Mouse (Mus musculus): Measurements from ENCODE around the gene St6galnac5.

The St6galnac5 gene

DNA sequence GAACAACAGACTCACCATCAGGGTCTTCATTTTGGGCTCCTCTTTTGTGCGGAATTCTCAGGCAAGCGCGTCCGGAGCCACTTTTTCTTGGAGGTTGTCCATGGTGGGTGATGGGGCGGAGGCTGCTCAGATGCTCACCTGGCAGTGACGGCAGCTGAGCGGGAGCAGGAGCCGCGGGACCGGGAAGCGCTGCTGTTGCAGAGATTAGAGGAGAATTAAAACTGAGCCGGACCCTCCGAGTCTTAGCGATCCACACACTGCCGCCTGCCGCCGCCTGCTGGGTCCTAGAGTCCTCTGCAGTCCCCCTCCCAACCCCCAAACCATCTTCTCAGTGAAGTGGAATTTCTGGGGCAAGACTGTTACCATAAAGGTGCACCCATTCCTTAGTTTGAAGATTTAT lies at the start of gene St6galnac5:
Gene St6galnac5, minus strand, starts transcription at position 259 of the 400 bp plus-strand sequence.
- DNase-seq (ENCODE audit: low spot score): no peak

- no peak for DNase-seq (ENCODE audit: low spot score)
These were observed 48.7 kb upstream of the St6galnac5 start for GRCm38 (mm10) chr3:153030756-153031155.

DNA sequence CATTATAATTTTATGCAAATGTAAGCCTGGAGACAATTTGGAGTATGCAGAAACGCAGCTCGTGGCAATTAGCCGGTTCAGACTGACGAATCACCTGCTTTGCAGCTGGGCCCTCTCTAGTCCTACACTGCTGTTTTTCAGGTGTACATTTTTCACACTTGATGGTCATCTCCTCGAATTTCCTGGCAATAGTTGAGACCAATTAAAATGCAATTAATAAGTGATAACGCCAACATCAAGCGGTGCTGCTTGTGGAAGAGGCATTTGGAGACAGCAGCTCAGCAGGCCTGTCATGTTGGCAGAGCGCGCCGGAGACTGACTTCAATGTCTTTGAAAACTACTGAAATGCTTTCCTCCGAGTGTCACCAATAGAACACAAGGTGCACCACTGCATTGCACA lies 42.0 kb upstream of the St6galnac5 start:
- DNase-seq (ENCODE audit: low spot score): no peak

GRCm38 (mm10) chr3:153018051-153018450 lies 36.0 kb upstream of the St6galnac5 start:
- DNase-seq (ENCODE audit: low spot score): no peak

GRCm38 (mm10) chr3:153016355-153016754 lies 34.3 kb upstream of the St6galnac5 start:
- no peak for DNase-seq (ENCODE audit: low spot score)

- DNase-seq (ENCODE audit: low spot score): no peak
These were observed 24.8 kb upstream of the St6galnac5 start for GRCm38 (mm10) chr3:153006893-153007292.

DNA sequence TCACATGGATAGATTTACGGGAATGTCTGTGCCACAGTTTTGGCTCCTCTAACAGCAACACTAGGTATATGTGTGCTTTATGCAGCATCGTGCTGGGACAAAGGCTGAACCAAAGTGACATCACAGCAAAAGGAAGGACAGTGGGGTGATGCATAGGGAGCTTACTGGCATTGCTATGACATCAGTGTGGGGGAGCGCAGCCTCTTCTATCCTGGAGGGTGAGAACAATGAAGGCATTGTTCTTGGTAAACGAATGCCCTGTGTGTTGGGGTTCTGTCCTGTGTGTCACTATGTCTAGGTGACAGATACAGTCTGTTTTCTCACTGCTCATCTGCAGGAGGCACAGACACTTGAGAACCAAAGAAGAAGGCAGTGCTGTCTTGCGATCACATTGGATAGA lies 16.9 kb upstream of the St6galnac5 start:
- no peak for DNase-seq (ENCODE audit: low spot score)

- DNase-seq (ENCODE audit: low spot score): no peak
These were observed 16.1 kb upstream of the St6galnac5 start for GRCm38 (mm10) chr3:152998106-152998505.

DNA sequence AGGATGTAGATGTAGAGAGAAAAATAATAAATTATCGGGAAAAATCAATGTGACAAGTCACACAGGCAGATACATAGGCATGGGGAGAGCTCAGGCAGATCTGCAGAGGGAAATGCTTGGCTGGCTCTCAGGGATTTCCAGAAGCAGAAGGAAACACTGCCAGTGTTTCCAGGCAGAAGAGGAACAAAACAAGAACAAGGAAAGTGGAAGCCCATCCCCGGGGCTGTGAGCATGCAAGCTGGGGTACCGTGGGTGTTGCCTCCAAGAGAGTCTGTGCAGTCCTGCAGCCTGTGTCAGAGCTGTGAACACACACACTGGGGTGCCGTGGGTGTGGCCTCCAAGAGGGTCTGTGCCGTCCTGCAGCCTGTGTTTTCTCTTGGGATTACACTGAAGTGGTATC lies 11.6 kb upstream of the St6galnac5 start:
- no peak for DNase-seq (ENCODE audit: low spot score)

DNA sequence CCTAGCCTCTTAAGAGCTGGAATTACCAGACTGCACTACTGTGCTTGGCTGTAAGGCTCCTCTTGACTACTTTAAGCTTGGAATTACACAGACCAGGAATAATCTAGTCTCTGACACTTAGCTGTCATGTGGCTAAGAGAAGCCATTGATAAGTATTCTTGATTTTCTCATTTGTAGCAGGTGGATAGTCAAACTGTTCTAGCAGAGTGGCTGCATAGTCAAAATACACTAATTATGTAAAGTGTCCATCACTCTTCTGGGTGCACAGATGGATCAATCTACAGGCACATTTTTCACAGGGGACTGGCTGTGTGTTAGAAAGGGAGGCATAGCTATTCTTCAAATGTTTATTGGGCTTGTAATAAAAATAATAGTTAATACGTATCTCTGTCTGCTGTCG lies 8.7 kb upstream of the St6galnac5 start:
- DNase-seq (ENCODE audit: low spot score): no peak

DNA sequence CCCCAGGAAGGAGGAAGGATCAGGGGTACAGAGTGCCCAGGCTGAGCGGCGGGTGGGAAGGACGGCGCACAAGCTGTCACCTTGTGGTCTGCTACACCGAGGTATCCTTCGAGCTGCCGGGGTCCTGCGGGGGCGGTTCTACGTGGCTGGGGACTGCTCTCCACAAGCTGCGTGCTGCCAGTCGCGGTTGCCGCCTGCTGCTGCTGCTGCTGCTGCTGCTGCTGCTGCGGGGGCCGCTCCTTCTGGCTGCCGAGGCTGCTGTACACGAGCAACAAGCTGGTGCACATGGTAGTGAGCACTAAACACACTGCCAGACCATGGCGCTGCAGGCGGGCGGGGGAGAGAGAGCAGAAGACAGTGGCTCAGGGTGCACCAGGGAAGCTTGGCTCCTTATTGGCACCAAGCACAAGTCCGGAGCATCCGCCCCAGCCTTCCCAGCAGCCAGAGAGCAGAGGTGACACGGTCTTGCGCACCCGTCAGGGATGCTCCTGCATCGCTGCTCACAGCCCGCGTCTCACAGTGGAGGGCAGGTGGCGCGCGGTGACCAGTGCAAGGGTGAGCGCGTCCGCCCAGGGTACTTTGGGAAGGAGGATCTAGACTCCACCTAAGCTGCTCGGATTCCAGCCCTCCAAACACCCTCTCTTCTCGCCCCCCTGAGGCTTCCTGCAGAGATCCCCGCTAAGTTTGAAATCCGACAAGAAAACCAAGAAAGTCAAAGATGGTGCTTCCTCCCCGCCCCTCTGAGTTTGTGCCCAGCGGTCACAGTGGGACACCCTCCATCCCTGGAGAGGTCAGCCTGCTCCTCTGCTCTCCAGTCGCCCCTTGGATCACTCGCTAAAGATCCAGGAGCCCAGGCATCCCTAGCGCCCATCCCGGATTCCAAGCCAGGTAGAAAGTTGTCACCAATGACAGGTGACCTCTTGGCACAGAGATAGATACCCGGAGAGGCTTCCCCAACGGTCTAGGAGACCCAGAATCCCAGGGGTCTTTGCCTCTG lies 770 bp downstream of the St6galnac5 start:
- DNase-seq (ENCODE audit: low spot score): no peak

- no peak for DNase-seq (ENCODE audit: low spot score)
These were observed 1.6 kb downstream of the St6galnac5 start for GRCm38 (mm10) chr3:152980431-152980830.

DNA sequence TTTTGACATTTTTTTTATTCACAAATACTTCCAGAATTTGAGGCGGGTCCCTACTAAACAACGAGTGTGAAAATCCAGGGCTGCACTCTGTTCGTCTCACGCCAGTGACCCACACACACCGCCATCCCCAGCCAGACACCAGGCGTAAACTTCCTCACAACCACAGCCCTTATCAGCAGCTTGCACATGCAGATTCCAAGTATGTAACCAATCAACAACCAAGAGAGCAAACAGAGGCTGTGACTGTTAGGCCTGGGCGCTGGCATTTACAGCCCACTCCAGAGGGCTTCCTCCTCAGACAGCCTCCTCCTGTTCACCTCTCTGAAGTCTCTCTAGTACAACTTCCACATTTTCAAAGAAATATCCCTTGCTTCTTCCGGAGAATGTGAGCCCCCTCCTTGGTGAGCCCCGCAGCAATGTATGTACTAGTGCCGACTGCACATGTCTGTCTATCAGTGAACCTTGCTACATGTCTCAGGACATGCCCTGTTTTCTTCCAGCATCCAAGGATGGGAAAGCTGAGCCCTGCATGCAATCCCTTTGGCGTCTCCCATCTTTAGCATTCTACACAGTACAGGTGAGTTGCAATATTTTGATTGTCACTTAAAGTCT lies 2.5 kb downstream of the St6galnac5 start:
- peak; percentile 21 for DNase-seq (ENCODE audit: low spot score)

DNA sequence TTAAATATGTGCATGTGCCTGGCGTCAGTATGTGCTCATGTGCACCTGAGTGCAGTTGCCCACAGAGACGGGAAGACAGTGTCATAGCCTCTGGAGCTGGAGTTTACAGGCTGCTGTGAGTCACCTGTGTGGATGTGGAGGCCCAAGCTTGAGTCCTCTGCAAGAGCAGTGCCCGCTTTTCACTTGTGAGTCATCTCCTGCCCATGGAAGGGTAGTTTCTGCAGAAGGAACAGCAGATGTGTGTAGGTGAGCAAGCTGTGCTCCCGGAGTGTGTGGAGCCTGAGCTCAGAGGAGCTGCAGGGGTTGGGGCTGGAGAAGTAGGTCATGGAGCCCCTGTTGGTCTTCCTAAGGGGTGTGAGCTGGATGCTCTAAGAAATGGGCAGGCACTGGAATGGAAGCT lies 10.7 kb downstream of the St6galnac5 start:
- DNase-seq (ENCODE audit: low spot score): no peak

DNA sequence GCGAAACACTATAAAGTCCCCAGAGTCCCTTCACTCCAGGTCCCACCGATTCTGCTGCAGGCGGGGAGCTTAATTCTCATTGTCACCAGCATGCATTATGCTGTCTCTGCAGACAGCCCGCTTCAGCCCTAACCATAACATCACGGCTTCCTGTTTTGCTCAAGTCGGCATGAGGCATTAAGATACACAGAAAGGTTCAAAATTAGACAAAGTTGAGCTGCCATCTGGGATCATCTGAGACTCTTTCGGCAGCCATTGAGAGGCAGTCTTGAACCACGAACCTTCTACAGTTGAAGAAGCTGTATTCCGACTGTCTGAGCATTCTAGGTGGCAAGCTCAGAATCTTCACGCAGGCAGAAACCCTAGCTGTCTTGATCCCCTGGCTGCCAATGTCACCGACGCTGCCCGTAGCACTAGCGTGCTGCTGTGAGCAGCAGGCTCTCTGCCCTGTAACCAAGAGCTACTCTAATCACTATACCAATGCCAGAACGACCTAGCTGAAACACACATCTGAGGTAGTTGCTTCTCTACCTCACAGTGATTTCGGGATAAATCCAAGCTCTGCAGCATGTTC lies 12.2 kb downstream of the St6galnac5 start:
- no peak for DNase-seq (ENCODE audit: low spot score)

GRCm38 (mm10) chr3:152961855-152962376 lies 20.1 kb downstream of the St6galnac5 start:
- DNase-seq (ENCODE audit: low spot score): no peak

- DNase-seq (ENCODE audit: low spot score): peak; percentile 57
These were observed 23.5 kb downstream of the St6galnac5 start for GRCm38 (mm10) chr3:152958358-152959150.

GRCm38 (mm10) chr3:152956771-152957170 lies 25.3 kb downstream of the St6galnac5 start:
- DNase-seq (ENCODE audit: low spot score): no peak

DNA sequence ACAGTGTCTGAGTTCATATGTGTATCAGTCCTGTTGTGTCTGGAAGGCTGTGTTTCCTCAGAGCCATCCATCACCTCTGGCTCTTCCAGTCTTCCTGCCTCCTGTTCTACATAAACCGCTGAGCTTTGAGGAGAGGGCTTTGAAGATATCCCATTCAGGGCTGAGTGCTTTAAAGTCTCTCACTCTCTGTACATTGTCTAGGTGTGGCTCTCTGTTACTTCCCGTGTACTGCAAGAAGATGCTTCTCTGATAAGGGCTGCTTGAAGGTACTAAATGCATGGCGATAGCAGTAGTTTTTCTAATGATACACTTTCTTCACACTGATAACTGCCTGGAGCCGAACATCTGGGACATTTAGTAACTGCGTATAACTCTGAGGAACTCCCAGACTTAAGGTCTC lies 26.0 kb downstream of the St6galnac5 start:
- no peak for DNase-seq (ENCODE audit: low spot score)

- no peak for DNase-seq (ENCODE audit: low spot score)
These were observed 30.2 kb downstream of the St6galnac5 start for GRCm38 (mm10) chr3:152951634-152952545.

DNA sequence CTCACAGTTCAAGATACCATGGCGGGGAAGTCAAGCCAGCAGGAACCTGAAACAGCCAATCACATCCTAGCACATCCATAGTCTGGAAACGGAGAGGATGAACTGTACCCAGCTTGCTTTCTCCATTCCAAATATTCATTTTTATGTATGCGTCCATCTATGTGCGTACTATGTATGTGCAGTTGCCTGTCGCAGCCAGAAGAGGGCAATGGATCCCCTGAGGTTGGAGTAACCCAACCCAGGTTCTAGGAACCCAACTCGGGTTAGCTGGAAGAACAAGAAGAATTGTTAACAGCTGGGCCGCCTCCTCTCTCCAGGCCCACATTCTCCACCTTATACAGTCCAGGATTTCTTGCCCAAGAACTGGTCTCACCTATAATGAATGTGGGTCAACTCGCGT lies 31.1 kb downstream of the St6galnac5 start:
- DNase-seq (ENCODE audit: low spot score): no peak

All from c-Kit-positive CD71-positive TER-119-positive erythroid progenitor cells, embryonic 14.5 days (primary cell).